Mouse (Mus musculus) 3134 (cell line): Measurements from ENCODE around the gene Gnl3l.
A peak's percentile ranks its signal among the peaks of the same experiment; 100 is the strongest.

Experiments used
- DNase-seq: peaks from one replicate; pipeline ENCODE4 v3.0.0-alpha.2; 2011; ENCODE audit warnings: low spot score; ENCODE audit not compliant: insufficient read length; ENCODE audit errors: extremely low read depth

Gnl3l gene

DNA sequence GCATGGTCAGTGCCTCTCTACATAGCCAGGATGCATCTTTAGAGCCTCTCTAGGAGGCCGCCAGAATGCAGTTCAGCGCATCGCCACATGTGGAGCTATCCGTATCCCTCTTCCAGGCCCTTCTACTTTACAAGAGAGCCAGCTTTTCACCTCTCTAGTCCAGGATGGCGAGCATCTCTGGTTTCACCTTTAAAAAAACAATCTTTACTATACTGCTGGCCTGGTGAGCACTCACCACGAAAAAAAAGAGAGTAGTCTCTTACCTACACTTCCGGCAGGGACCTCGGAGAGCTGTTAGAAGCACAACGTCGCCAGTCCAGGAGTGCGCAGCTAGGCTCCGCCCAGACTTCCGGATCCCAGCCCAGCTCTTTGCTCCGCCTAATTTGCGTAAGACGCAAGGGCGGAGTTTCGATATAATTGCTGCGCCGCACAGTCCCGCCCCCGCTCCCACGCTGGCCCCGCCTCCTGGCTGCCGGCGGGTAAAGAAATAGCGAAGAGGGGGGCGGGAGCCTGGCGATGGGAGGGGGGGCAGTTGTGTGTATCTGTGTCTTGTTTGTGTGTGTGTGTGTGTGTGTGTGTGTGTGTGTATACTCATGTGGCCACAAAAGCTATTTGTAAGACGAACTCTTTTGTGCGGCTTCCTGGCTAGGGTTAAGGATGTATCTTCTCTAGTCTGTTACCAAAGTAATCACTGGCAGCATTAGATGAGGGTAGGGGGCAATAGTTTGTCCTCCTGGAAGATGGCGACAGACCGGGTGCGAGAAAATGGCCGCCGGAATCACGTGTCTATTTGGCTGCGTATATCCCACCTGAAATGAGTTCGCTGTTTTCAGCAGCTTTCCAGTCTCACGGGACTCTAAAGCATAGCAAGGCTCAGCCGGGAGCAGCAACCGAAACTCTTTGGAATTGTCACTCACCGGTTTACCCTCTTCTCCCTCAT lies at the start of gene Gnl3l:
Gnl3l (minus strand) TSS at position 385 of the 940 bp plus-strand sequence.
- DNase-seq, result peak; percentile 92

DNA sequence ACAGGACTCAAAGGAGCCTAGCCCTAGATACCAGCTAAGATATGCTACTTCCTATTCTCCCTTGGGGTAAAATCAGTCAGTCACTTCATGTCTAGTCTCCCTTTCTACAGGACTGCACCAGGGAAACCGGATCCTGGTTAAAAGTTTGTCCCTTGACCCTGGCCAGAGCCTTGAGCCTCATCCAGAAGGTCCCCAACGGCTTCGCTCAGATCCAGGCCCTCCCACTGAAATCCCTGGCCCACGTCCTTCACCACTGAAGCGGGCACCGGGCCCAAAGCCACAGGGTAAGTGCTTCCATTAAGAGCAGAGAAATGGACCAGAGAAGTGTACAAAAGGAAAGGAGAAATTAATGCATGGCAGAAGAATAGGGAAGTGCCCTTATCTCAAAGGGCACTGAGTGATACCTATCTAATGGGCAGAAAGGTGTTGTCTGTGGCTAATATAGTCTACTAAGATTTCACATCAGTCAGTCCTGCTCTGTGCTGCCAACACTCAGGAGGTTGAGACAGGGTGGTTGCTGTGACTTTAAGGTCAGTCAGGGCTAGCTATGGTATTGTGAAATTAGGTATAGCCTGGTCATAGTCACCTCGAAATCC lies 49.0 kb upstream of the Gnl3l start:
- no peak for DNase-seq

DNA sequence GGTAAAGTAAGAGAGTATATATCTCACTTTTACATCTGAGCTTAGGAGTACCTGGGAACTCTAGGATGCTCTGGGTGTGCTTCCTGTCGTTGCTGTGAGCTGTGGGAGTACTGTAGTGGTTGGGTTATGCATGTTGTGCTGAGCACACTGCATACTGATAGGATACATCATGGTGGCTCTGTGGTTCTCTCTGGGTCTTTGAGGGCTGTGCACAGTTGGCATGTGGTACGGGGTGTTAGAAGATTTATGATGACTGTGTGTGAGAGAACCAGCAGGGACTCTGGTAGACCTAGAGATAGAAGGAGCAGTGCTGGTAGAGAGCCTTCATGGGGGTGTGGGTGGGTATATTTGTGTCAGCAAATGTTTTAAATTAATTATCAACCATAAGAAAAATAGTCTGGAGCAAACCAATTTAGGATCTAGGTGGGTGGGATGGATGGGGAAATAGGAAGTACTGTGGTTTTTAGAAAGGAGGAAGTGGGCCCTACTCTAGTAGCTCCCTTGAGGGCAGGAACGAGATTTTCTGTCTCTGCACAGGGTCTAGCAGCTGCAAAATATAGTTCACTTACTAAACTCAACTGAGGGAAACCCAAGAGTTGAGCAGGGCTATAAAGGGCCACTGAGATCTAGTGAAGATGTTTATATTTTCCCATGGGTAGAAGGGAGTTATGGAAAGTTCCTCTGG lies 44.6 kb upstream of the Gnl3l start:
- no peak for DNase-seq

DNA sequence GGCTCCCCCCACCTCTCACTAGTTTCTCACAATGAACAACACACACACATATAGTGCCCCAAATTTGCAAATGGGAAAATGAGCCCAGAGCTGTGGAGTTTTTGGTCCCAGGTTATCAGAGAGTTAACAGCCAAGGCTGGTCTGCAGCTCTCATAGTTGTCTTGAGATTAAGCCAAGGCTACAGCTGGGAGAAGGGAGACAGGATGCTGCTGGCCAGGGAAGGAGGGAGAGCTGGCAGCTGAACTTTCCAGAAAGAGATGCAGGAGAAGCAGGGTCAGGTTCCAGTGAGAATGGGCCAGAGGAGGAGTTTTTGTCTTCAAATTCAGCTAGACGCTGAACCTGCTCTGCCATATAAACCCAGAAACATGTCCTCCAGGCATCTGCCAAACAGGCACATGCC lies 42.2 kb upstream of the Gnl3l start:
- DNase-seq, result no peak

DNA sequence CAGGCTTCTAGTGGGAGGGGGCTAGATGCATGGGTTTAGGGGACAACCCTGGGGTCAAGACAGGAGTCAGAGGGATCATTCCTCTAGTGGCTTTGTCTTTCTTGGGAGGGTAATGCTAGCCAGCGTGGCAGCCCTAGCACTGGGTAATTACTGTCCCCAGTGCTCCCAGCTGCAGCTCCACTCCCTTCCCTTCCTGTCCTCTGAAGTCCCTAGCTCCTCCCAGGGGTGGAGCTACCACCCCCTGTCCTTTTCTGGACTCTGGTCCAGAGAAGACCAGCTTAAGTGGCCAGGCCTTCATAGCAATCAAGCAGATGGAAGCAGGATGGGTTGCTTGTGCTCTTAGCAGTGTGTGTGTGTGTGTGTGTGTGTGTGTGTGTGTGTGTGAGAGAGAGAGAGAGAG lies 38.4 kb upstream of the Gnl3l start:
- DNase-seq, result no peak

DNA sequence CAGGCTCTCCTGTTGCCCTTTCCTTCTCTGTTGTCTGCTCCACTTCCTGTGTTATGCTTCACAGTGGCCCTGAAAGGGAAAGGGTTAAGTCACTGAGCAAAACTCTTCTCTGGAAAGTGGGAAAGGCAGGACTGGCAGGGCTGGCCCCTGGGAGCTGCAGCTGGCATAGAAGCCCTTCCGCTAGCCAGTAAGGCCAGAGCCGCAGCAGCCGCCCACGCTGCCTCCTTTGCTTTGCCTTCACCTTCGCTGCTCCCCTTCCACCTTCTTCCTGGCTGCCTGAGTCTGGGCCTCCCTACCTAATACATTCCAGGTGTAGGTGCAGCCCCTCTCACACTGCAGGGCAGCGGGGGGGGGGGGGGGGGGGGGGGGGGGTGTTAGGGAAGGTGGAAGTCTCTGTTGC lies 37.4 kb upstream of the Gnl3l start:
- DNase-seq, result no peak

DNA sequence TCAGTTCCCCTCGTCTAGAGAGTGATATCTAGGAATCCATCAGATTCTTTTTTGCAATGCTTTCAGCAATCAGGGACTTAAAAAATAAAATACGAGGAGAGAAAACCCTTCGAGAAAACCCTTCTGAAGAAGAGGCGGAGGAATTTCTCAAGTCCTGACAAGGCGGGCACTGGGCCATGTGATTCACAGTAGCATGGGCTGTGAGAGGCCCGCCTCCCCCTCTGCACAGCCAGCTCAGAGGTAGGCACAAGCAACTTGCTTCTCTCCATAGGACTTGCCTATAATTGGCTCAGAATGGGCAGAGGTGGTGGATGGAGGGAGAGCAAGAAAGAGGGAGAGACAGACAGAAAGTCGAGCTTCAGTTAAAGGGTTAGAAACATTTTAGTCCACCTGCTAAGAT lies 33.2 kb upstream of the Gnl3l start:
- DNase-seq, result peak; percentile 46

DNA sequence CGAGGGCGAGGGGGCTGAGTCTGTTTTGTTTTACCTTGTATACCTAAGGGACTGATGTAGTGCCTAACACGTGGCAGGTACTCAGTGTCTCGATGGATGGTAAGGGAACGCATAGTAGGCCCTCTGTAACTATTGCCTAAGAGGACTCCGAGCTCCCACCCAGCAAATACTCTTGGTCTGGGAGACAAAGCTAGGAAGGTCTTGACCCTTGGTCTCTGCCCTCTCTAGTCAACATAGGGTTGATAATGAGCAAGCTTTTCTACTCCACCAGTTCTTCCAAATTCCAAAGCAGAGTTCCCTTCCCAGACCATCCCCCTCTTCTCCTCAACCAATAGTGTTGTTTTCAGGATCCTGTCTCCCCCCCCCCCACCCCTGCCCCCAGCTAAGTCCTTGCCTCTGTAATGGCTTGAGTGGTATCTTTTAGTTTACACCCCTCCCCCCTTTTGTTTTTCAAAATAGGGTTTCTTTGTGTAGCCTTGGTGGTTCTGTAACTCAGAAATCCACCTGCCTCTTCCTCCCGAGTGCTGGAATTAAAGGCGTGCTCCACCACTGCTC lies 32.6 kb upstream of the Gnl3l start:
- no peak for DNase-seq

DNA sequence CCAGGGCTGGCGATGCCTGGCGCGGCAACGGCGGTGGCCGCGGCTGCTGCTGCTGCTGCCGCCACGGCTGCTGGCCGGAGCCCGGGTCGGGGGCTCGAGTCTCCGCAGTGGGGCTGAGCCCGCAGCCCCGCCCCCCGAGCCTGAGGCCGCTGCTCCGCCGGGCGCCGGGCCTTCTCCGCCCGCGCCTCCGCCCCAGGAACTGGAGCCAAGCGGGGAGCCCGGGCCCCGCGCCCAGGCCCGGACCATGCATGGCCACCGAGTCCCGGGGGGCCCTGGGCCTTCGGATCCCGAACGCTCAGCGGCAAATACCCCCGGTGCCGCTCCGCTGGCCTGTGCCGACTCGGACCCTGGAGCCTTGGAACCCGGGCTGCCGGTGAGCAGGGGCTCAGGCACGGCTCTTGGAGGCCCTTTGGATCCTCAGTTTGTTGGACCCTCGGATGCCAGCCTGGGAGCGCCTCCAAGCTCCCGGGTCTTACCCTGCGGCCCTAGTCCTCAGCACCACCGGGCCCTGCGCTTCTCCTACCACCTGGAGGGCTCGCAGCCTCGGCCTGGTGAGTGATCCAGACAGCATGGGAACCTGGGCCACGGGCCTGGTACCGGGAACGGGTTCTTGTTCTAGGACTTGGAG lies 30.4 kb upstream of the Gnl3l start:
- DNase-seq, result peak; percentile 66

DNA sequence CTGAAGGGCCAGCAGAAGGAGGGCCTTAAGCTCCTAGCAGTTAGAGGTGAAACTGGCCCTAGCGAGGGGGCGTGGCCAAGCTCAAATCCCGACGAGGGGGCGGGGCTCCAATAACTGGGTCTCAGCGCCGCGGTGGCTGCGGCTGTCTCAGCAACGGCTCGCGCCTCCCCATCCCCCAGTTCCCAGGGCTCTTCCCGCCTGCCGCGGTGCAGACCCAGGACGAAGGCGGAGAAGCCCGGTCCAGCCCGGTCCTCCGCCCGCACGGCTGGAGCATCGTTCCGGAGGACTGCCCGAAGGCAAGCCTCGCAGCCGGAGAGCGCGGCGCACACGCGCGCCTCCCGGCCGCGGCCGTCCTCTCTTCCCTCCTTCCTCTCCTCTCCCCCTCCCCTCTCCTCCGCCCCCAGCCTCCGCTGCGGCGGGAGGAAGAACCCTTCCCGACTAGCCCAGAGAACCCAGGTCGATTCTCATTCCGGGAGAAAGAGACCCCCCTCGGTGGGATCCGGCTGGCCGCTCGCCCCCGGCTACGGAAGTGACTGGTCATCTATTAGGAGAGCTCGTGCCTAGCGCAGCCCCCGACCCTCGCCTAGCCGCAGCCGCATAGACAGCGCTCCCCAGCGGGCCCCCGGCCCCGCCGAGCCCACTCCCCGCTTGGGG lies 29.8 kb upstream of the Gnl3l start:
- DNase-seq, result peak; percentile 92

DNA sequence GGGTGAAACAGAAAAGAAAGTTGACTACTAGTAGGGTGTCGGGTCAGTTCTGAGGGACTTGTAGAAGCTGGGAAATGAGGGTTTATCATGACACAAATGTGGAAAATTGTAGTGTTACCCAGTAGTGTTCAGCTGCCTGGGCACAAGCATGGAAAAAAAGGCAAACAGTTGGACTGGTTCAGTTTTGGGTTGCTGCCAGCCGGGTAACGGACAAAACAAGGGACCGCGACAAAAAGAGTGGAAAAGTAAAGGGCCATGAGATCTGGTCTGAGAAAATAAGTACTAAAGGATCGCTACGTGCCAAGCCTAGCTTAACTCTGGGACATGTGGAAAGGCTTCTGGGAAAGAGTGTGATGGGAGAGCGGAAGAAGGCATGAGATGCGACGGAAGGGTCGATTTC lies 29.2 kb upstream of the Gnl3l start:
- DNase-seq, result no peak

DNA sequence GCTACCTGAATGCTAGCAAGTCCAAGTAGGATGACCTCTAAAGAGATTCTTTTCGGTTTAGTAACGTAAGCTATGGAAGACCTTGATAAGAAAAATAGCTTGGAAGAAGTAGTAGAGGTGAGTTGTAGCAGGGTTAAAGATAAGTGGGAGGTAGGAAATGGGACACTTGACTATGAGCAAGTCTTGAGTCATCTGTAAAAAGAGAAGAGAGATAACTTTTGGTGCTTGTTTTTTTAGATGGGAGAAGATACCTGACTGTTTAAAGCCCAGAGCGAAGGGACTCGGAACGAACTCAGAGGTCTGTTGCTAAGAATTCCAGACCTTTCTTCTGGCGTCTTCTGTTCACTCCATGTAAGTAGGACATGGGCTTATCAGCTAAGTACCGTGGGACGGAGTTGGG lies 28.7 kb upstream of the Gnl3l start, which contains the start of gene Fgd1:
Fgd1 (plus strand) TSS at position 301 of the 400 bp plus-strand sequence.
- DNase-seq, result no peak

DNA sequence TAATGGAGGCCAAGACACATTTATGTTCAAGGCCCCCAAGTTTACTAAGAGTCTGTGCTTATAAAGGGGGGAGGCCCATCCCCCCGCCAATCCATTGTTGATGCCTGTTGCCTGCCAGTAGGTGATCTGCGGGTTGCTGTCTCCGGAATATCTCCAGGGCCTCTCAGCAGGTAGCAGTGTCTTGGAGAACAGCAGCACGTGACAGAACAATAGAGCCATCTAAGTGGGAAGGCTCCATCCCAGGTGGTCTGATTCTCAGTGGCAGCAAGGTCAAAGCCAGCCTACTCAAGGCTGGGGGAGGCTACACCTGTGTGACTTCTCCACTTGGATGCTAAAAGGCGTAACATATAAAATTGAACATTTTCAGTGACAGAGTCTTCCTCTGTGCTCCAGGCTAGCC lies 24.1 kb upstream of the Gnl3l start:
- no peak for DNase-seq

DNA sequence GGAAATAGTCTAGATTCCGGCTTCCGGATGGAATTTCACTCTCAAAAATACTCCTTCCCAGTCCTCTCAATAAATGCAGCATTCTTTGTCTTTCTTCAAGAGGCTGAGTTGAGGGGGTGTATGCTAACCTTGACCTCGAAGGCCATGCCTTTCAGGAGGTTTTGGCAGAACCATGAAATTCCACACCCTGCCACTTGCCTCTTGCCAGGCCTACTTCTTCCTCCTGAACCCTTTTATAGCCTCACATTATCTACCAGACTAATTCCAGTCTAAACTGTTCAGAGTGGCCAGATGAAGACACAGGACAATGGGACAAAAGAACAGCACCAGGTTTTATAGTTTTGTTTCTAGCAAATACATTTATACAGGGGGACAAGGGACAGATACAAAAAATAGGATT lies 14.3 kb upstream of the Gnl3l start:
- DNase-seq, result no peak

DNA sequence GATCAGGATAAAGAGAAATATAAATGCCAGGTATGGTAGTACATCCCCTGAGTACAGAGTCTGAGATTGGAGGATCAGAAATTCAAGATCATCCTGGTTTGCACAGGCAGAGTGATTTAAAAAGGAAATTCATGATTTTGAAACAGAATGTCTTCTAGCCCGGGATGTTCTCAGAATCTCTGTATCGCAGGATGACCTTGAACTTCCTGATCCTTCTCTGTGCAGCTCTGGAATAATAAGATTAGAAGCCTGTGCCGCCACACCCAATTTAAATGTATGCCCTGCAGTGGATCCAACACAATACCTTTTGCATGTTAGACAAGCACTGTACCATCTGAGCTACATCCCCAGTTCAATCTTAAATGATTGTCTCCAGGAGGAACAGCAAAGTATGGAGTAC lies 1.7 kb upstream of the Gnl3l start:
- no peak for DNase-seq

DNA sequence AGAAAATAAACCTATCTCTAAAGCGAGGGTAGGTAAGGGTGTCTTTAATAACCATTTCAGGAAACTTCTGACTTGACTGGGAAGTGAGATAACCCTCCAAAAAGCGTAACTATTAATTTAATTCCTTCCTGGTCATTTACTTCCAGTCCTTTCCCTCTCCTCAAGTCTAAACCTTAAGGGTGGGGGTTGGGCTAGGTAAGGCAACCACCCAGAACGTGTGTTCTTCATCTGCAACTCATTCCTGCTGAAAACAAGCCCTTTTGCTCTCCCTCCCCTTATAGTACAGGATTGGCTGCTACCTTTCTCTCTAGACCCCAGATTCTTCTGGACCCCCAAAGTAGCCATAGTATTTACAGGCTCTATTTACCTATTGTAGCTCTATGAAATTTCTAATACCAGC lies 775 bp upstream of the Gnl3l start:
- no peak for DNase-seq

DNA sequence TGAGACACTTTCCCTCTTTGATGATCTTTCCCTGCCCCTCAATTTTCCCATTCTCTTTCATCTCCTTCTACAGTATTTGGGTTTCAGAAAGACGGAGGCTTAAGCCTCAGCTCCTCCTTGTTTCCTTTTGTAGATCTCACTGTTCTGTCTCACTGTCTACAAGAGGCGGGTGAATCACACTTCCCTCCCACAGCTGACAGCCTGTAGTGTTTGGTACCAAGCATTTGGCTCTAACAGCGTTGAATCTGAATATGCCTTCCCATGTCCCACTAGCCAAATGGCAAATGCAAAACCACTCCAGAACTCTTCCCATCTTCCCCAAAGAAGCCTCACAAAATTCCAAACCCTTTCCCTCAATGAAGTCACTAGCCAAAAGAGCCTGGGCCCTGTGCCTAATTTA lies 20.3 kb downstream of the Gnl3l start:
- DNase-seq, result no peak

DNA sequence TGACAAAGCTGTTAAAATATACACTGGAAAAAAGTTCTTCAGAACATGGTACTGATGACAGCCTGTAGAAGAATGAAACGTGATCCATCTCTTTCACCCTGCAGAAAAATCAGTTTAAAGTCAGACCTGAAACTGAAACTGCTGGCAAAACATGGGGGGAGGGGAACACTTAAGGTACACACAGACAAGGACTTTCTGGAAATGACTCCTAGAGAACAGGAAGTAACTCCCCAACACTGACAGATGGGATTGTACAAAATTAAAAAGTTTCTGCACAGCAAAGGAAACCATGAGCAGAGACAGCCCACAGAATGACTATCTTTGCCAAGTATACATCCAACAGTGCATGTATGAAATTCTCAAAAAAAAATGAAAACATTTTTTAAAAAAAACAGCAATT lies 35.5 kb downstream of the Gnl3l start:
- no peak for DNase-seq

DNA sequence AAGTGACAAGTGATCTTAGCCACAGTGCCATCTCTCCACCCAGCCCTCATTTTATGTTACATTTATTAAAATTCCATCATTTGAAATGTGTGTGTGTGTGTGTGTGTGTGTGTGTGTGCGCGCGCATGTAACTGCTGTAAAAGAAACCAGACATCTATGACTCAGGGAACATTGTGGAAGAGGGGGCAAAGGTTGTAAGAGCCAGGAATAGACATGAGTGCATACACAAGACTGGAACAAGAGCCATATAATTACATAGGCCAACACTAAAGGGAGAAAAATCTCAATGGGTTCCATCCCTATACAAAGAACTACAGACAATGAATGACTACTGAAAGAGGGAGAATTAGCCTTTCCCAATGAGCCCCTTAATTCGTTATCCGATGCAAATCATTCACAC lies 41.7 kb downstream of the Gnl3l start:
- no peak for DNase-seq

DNA sequence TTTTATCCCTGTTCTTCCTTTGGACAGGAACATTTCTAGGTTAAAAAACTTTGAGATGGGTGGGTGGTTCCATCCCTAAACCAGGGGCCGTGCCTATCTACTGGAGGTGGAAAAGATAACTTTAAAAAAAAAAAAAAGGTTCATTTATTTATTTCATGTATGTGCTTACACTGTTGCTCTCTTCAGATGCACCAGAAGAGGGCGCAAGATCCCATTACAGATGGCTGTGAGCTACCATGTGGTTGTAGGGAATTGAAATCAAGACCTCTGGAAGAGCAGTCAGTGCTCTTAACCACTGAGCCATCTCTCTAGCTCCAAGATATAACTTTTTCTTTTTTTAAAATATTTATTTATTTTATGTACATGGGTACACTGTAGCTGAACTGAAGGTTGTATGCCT lies 54.1 kb downstream of the Gnl3l start:
- DNase-seq, result no peak
